Mouse (Mus musculus) forebrain, embryonic 10.5 days (tissue): ENCODE results near the gene Memo1. TPM values are rescaled to one million over a fixed set of nuclear protein-coding genes. Genes with fewer than 3 reads are reported as not detected.

Experiments
- DNase-seq: peaks from one replicate; pipeline ENCODE4 v3.0.0-alpha.2; 2017; ENCODE audit warnings: low spot score; ENCODE audit errors: extremely low spot score
- H3K27ac ChIP-seq: fragments of 300-500 bp; sonication (generic); 2 replicates; pipeline ENCODE4 v1.5.1; 2016; ENCODE audit warnings: mild to moderate bottlenecking
- H3K27me3 ChIP-seq: fragments of 300-500 bp; sonication (generic); 2 replicates; pipeline ENCODE4 v1.6.1; 2016; ENCODE audit warnings: mild to moderate bottlenecking; ENCODE audit not compliant: poor library complexity, severe bottlenecking
- H3K36me3 ChIP-seq: fragments of 300-500 bp; sonication (generic); replicated peaks from 2 replicates; pipeline ENCODE4 v1.6.1; 2016; ENCODE audit warnings: mild to moderate bottlenecking, moderate library complexity
- H3K4me1 ChIP-seq: fragments of 300-500 bp; sonication (generic); 2 replicates; pipeline ENCODE4 v1.6.1; 2016
- H3K4me3 ChIP-seq: fragments of 300-500 bp; sonication (generic); 2 replicates; pipeline ENCODE4 v1.5.1; 2016; ENCODE audit warnings: mild to moderate bottlenecking, moderate library complexity
- H3K9me3 ChIP-seq: fragments of 300-500 bp; sonication (generic); 2 replicates; pipeline ENCODE4 v1.6.1; 2016; ENCODE audit warnings: mild to moderate bottlenecking, moderate library complexity
- WGBS: fragments of 180-500 bp; shearing (Covaris S2); methylation state at CpG from one replicate; pipeline ENCODE4 v1.1.7; 2016; 5-methylcytosine and 5-hydroxymethylcytosine counted together
- polyA plus RNA-seq: library from polyadenylated mRNA; unstranded; fragments of >200 nt; fragmentation: Nextera tagmentation; extraction: Ambion mirVana; gene quantifications from 2 replicates; pipeline ENCODE4 v1.2.1, GENCODE M21; 2016

The Memo1 gene
- polyA plus RNA-seq, 1 experiment from 2014 or later = 95.9 TPM

GRCm38 (mm10) chr17:74288626-74289025 is 6.7 kb downstream of the Memo1 start:
- 91% methylated on average over 2 of the region's 2 CpGs for WGBS

GRCm38 (mm10) chr17:74286140-74286730 is 9.1 kb downstream of the Memo1 start:
- Histone ChIP-seq H3K4me3 (no peak overlapping the region), H3K4me1 (peaks cover 12% of the 10 kb centered on the region), H3K9me3 (peaks cover 6% of the 10 kb centered on the region), H3K27me3 (no peaks in the 10 kb centered on the region), H3K27ac (no peak overlapping the region), H3K36me3 (peaks cover 41% of the 10 kb centered on the region)
- WGBS = 92% methylated on average over 4 of the region's 4 CpGs
- no peak for DNase-seq

More at GRCm38 (mm10) chr17:74288626-74289025, 6.7 kb downstream of the Memo1 start:
- Histone ChIP-seq H3K27me3 (no peaks in the 10 kb centered on the region), H3K4me3 (no peak overlapping the region), H3K4me1 (peaks cover 33% of the 10 kb centered on the region), H3K36me3 (peaks cover 37% of the 10 kb centered on the region), H3K9me3 (peaks cover 6% of the 10 kb centered on the region), H3K27ac (no peak overlapping the region)
- no peak for DNase-seq

- WGBS = 87% methylated on average over 2 of the region's 2 CpGs
- no peak overlapping the region for H3K4me3 ChIP-seq
Measured at GRCm38 (mm10) chr17:74285730-74286129, 9.6 kb downstream of the Memo1 start.

GRCm38 (mm10) chr17:74284397-74285115 is 10.8 kb downstream of the Memo1 start:
- DNase-seq = no peak
- H3K4me3 ChIP-seq = no peak overlapping the region
- H3K27ac ChIP-seq = no peak overlapping the region
- no peaks in the 10 kb centered on the region for H3K27me3 ChIP-seq
- H3K9me3 ChIP-seq = peaks cover 6% of the 10 kb centered on the region
- 90% methylated on average over 2 of the region's 2 CpGs for WGBS
- H3K4me1 ChIP-seq = no peaks in the 10 kb centered on the region
- peaks cover 43% of the 10 kb centered on the region for H3K36me3 ChIP-seq

More at GRCm38 (mm10) chr17:74285730-74286129, 9.6 kb downstream of the Memo1 start:
- Histone ChIP-seq H3K36me3 (peaks cover 45% of the 10 kb centered on the region), H3K27ac (no peak overlapping the region), H3K9me3 (peaks cover 6% of the 10 kb centered on the region), H3K27me3 (no peaks in the 10 kb centered on the region), H3K4me1 (peaks cover 7% of the 10 kb centered on the region)
- DNase-seq = no peak

- no peaks in the 10 kb centered on the region for H3K9me3 ChIP-seq
- no peak overlapping the region for H3K4me3 ChIP-seq
- no peaks in the 10 kb centered on the region for H3K4me1 ChIP-seq
- H3K36me3 ChIP-seq = peaks cover 21% of the 10 kb centered on the region
- H3K27me3 ChIP-seq = no peaks in the 10 kb centered on the region
- H3K27ac ChIP-seq = no peak overlapping the region
- 93% methylated on average over 3 of the region's 3 CpGs for WGBS
- DNase-seq = no peak
Measured at GRCm38 (mm10) chr17:74282024-74282423, 13.3 kb downstream of the Memo1 start.

- Histone ChIP-seq H3K4me1 (no peaks in the 10 kb centered on the region), H3K27ac (no peak overlapping the region), H3K4me3 (no peak overlapping the region), H3K9me3 (peaks cover 3% of the 10 kb centered on the region; the same call in 1 of the 2 replicates), H3K36me3 (peaks cover 41% of the 10 kb centered on the region), H3K27me3 (no peaks in the 10 kb centered on the region)
- WGBS = 92% methylated on average over 8 of the region's 8 CpGs
- no peak for DNase-seq
Measured at GRCm38 (mm10) chr17:74278966-74279869, 16.1 kb downstream of the Memo1 start.

GRCm38 (mm10) chr17:74274471-74274870 is 20.9 kb downstream of the Memo1 start:
- DNase-seq = no peak
- H3K4me1 ChIP-seq = no peaks in the 10 kb centered on the region
- H3K9me3 ChIP-seq = peaks cover 10% of the 10 kb centered on the region; the same call in 1 of the 2 replicates
- 84% methylated on average over 3 of the region's 3 CpGs for WGBS
- H3K36me3 ChIP-seq = peaks cover 35% of the 10 kb centered on the region
- H3K27ac ChIP-seq = no peak overlapping the region
- no peaks in the 10 kb centered on the region for H3K27me3 ChIP-seq
- H3K4me3 ChIP-seq = no peak overlapping the region

- H3K27ac ChIP-seq = no peak overlapping the region
- H3K4me3 ChIP-seq = no peak overlapping the region
- H3K9me3 ChIP-seq = peaks cover 15% of the 10 kb centered on the region
- peaks cover 48% of the 10 kb centered on the region for H3K36me3 ChIP-seq
- H3K27me3 ChIP-seq = no peaks in the 10 kb centered on the region
- no peaks in the 10 kb centered on the region for H3K4me1 ChIP-seq
- DNase-seq = no peak
- WGBS = 77% methylated on average over 16 of the region's 16 CpGs
Measured at GRCm38 (mm10) chr17:74272683-74273205, 22.6 kb downstream of the Memo1 start.

- DNase-seq = no peak
- H3K27me3 ChIP-seq = no peaks in the 10 kb centered on the region
- 93% methylated on average over 3 of the region's 3 CpGs for WGBS
- no peak overlapping the region for H3K27ac ChIP-seq
- peaks cover 48% of the 10 kb centered on the region for H3K36me3 ChIP-seq
- H3K4me3 ChIP-seq = no peak overlapping the region
- peaks cover 16% of the 10 kb centered on the region for H3K9me3 ChIP-seq
- 0 out of 2 replicates have a peak, but pooled peaks cover 2% of the 10 kb centered on the region for H3K4me1 ChIP-seq
Measured at GRCm38 (mm10) chr17:74271541-74272268, 23.6 kb downstream of the Memo1 start.

GRCm38 (mm10) chr17:74270205-74270604 is 25.1 kb downstream of the Memo1 start:
- 90% methylated on average over 2 of the region's 2 CpGs for WGBS
- Histone ChIP-seq H3K27ac (no peak overlapping the region), H3K4me3 (no peak overlapping the region), H3K27me3 (no peaks in the 10 kb centered on the region), H3K9me3 (peaks cover 13% of the 10 kb centered on the region), H3K36me3 (peaks cover 37% of the 10 kb centered on the region), H3K4me1 (peaks cover 15% of the 10 kb centered on the region)
- DNase-seq = no peak

GRCm38 (mm10) chr17:74267415-74268180 is 27.7 kb downstream of the Memo1 start:
- Histone ChIP-seq H3K4me1 (peaks cover 29% of the 10 kb centered on the region), H3K9me3 (peaks cover 12% of the 10 kb centered on the region), H3K27me3 (no peaks in the 10 kb centered on the region), H3K27ac (no peak overlapping the region), H3K36me3 (peaks cover 28% of the 10 kb centered on the region), H3K4me3 (no peak overlapping the region)
- DNase-seq = no peak
- 93% methylated on average over 11 of the region's 11 CpGs for whole genome bisulfite sequencing
